Mouse (Mus musculus) limb, embryonic 14.5 days (tissue): ENCODE measurements around the gene Lin7b. TPM values are rescaled to one million over a fixed set of nuclear protein-coding genes. Genes with fewer than 3 reads are reported as not detected.
"Not testable (repeated sequence)": the region's sequence is repeated elsewhere in the genome, so short reads cannot be mapped to it uniquely, and the experiment has no call there.

Experiments
- ATAC-seq: fragments of 200-750 bp; cut with Nextera tagmentation; 2 replicates; pipeline ENCODE4 v1.8.0; 2017; ENCODE audit warnings: low read depth, moderate number of reproducible peaks, moderate TSS enrichment; ENCODE audit not compliant: low FRiP score
- DNase-seq: peaks from one replicate; pipeline ENCODE4 v3.0.0-alpha.2; 2015; ENCODE audit warnings: low spot score
- H3K27ac ChIP-seq: fragments of 300-500 bp; sonication (generic); replicated peaks from 2 replicates; pipeline ENCODE4 v1.5.1; 2014; ENCODE audit warnings: low read depth, mild to moderate bottlenecking, low read length, moderate library complexity, mixed read lengths
- H3K27me3 ChIP-seq: fragments of 300-500 bp; sonication (generic); 2 replicates; pipeline ENCODE4 v1.6.1; 2014; ENCODE audit warnings: low read length, mixed read lengths; ENCODE audit not compliant: control insufficient read depth, insufficient read depth
- H3K36me3 ChIP-seq: fragments of 300-500 bp; sonication (generic); 2 replicates; pipeline ENCODE4 v1.6.1; 2014; ENCODE audit warnings: mild to moderate bottlenecking, low read length, moderate library complexity, mixed read lengths; ENCODE audit not compliant: control insufficient read depth, insufficient read depth
- H3K4me1 ChIP-seq: fragments of 300-500 bp; sonication (generic); 2 replicates; pipeline ENCODE4 v1.6.1; 2014; ENCODE audit warnings: antibody characterized with exemption, low read length, mixed read lengths; ENCODE audit not compliant: control insufficient read depth, insufficient read depth
- H3K4me2 ChIP-seq: fragments of 300-500 bp; sonication (generic); replicated peaks from 2 replicates; pipeline ENCODE4 v1.6.1; 2014; ENCODE audit warnings: low read depth, mild to moderate bottlenecking, low read length, moderate library complexity; ENCODE audit not compliant: severe bottlenecking
- H3K4me3 ChIP-seq: fragments of 300-500 bp; sonication (generic); replicated peaks from 2 replicates; pipeline ENCODE4 v1.5.1; 2014; ENCODE audit warnings: low read length
- H3K9ac ChIP-seq: fragments of 300-500 bp; sonication (generic); 2 replicates; pipeline ENCODE4 v1.6.1; 2014; ENCODE audit warnings: mild to moderate bottlenecking, low read depth, low read length, moderate library complexity; ENCODE audit not compliant: severe bottlenecking
- H3K9me3 ChIP-seq: fragments of 300-500 bp; sonication (generic); 2 replicates; pipeline ENCODE4 v1.6.1; 2016; ENCODE audit warnings: low read length; ENCODE audit not compliant: control insufficient read depth
- POLR2A ChIP-seq: fragments of 200-500 bp; IDR thresholded peaks from 2 replicates; pipeline ENCODE4 v1.8.0; 2012; ENCODE audit warnings: inconsistent platforms, mild to moderate bottlenecking, moderate library complexity, borderline replicate concordance; ENCODE audit not compliant: insufficient read depth, insufficient read length; ENCODE audit errors: extremely low read depth
- WGBS: fragments of 180-500 bp; shearing (Covaris S2); extraction: QIAGEN DNeasy Blood & Tissue Kit; methylation state at CpG from one replicate; pipeline ENCODE4 v1.1.7; 2014; 5-methylcytosine and 5-hydroxymethylcytosine counted together
- polyA plus RNA-seq, 2 experiments: library from polyadenylated mRNA; depleted of rRNA in 1 of 2; stranded (reverse) in 1 of 2; unstranded in 1 of 2; fragments of >200 nt; fragmentation: Nextera tagmentation in 1 of 2; extraction: Ambion mirVana in 1 of 2; gene quantifications; 2 replicates each; pipeline versions ENCODE4 v1.2.1 to v1.2.3; 2012 to 2014

The Lin7b gene
- polyA plus RNA-seq, 2 experiments: 1.7 to 4.7 TPM

GRCm38 (mm10) chr7:45403532-45404261 lies 33.3 kb upstream of the Lin7b start:
- no peak for TF ChIP-seq POLR2A

DNA sequence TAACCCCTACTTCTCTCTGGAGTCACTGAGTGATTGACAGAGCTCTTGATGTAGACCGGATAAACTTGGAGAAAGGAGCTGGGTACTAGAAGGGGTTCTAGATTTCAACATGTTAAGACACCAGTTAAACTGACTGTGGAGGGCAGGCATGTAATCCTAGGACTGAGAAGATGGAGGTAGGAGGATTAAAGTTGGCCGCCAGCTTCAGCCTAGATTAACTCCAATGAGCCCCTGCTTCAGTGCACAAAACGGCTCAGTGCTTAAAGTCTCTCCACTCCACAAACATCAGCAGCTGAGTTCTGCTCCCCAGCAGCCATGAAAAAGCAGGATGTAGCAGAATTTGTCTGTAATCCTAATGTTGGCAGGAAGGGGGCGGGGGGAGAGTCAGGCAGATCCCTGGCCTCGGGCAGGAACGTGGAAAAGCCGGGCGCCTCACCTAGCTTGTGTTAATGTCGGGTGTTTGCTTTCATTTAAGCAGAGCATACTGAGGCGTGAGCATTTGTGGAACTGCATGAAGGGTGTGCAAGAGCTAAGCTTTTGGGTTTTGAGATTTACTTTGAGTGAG lies 31.2 kb upstream of the Lin7b start:
- no peaks in the 10 kb centered on the region for H3K36me3 ChIP-seq
- WGBS: 70% methylated on average over 10 of the region's 10 CpGs

More at GRCm38 (mm10) chr7:45403532-45404261, 33.3 kb upstream of the Lin7b start:
- Histone ChIP-seq H3K27ac (no peak overlapping the region), H3K27me3 (peaks cover 35% of the 10 kb centered on the region), H3K4me3 (no peak overlapping the region), H3K4me1 (peaks cover 3% of the 10 kb centered on the region; the same call in 1 of the 2 replicates), H3K36me3 (no peaks in the 10 kb centered on the region), H3K9ac (no peak overlapping the region), H3K9me3 (no peaks in the 10 kb centered on the region), H3K4me2 (no peak overlapping the region)
- ATAC-seq: no peak
- peak; percentile 51 for DNase-seq
- 45% methylated on average over 6 of the region's 6 CpGs for WGBS

GRCm38 (mm10) chr7:45396787-45397186 lies 26.4 kb upstream of the Lin7b start:
- no peaks in the 10 kb centered on the region for H3K9me3 ChIP-seq
- no peak overlapping the region for H3K9ac ChIP-seq
- no peak overlapping the region for H3K4me3 ChIP-seq
- no peaks in the 10 kb centered on the region for H3K27me3 ChIP-seq
- DNase-seq: no peak
- no peak overlapping the region for H3K4me2 ChIP-seq
- WGBS: 83% methylated on average over 2 of the region's 2 CpGs
- peaks cover 11% of the 10 kb centered on the region for H3K4me1 ChIP-seq
- no peak overlapping the region for H3K27ac ChIP-seq
- no peak for ATAC-seq
- TF ChIP-seq POLR2A: no peak
- peaks cover 11% of the 10 kb centered on the region for H3K36me3 ChIP-seq

More for the DNA sequence above, 31.2 kb upstream of the Lin7b start:
- Histone ChIP-seq H3K9me3 (no peaks in the 10 kb centered on the region), H3K9ac (no peak overlapping the region), H3K4me3 (no peak overlapping the region), H3K4me1 (peaks cover 3% of the 10 kb centered on the region; the same call in 1 of the 2 replicates), H3K27me3 (peaks cover 14% of the 10 kb centered on the region), H3K4me2 (no peak overlapping the region), H3K27ac (no peak overlapping the region)
- DNase-seq (no peak), ATAC-seq (no peak)
- no peak for TF ChIP-seq POLR2A

GRCm38 (mm10) chr7:45396337-45396775 lies 26.0 kb upstream of the Lin7b start:
- H3K4me1 ChIP-seq: peaks cover 11% of the 10 kb centered on the region
- H3K36me3 ChIP-seq: peaks cover 15% of the 10 kb centered on the region
- H3K27ac ChIP-seq: peak overlapping the region; percentile 81; the same call in 1 of the 2 replicates
- H3K4me2 ChIP-seq: peak overlapping the region; percentile 60
- peak overlapping the region; percentile 45; the same call in 1 of the 2 replicates for H3K9ac ChIP-seq
- ATAC-seq, H3K9me3 ChIP-seq, DNase-seq, H3K27me3 ChIP-seq: not testable (repeated sequence)
- whole genome bisulfite sequencing: 11% methylated on average over 3 of the region's 3 CpGs
- peak overlapping the region; percentile 74 for H3K4me3 ChIP-seq

- H3K27me3 ChIP-seq: no peaks in the 10 kb centered on the region
- peak within 1 kb of the TSS; percentile 74 for H3K4me3 ChIP-seq
- peak; percentile 100 for DNase-seq
- no peaks in the 10 kb centered on the region for H3K9me3 ChIP-seq
- H3K36me3 ChIP-seq: peaks cover 20% of the 10 kb centered on the region
- peak; percentile 97 for TF ChIP-seq POLR2A
- peak within 1 kb of the TSS; percentile 98 for H3K27ac ChIP-seq
- H3K4me1 ChIP-seq: peaks cover 11% of the 10 kb centered on the region
- ATAC-seq: peak; percentile 96
- H3K4me2 ChIP-seq: peak within 1 kb of the TSS; percentile 88
- H3K9ac ChIP-seq: peak within 1 kb of the TSS; percentile 93
- WGBS: under 1% methylated on average over 52 of the region's 60 CpGs
These were observed 25.4 kb upstream of the Lin7b start, which contains the start of gene Snrnp70 for GRCm38 (mm10) chr7:45395578-45396336. TSS of gene Snrnp70 (minus strand) at chr7:45395742.
